Mouse (Mus musculus) natural killer cell, adult 2 months (primary cell): ENCODE results near the gene Hmcn2.
A peak's percentile ranks its signal among the peaks of the same experiment; 100 is the strongest.

Experiments used
- DNase-seq, 2 experiments: peaks; one replicate each; pipeline ENCODE4 v3.0.0; 2022; ENCODE audit warnings: low spot score in 2 of 2

Gene Hmcn2

DNA sequence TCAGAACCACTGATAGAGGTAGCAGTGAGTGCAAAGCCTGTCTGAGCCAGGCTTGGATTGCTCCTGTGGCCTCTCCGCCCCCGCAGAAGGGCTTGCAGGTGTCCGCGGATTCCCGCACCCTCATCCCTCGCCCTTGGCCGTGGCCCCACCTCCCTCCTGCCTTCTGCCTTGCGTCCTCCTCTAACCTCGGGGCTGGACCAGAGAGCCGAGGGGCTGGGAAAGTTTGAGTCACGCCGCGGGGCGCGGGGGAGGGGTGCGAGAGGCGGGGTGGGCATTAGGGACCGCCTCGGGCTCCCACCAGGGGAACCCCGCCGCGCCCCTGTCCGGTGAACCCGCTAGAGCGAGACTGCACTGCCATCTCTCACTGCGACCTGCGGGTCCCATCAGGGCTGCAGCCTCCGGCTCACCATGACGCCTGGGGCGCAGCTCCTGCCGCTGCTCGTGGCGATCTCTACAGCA, at the start of gene Hmcn2:
Gene Hmcn2, plus strand, starts transcription at position 409 of the 459 bp plus-strand sequence.
- DNase-seq: no peak

DNA sequence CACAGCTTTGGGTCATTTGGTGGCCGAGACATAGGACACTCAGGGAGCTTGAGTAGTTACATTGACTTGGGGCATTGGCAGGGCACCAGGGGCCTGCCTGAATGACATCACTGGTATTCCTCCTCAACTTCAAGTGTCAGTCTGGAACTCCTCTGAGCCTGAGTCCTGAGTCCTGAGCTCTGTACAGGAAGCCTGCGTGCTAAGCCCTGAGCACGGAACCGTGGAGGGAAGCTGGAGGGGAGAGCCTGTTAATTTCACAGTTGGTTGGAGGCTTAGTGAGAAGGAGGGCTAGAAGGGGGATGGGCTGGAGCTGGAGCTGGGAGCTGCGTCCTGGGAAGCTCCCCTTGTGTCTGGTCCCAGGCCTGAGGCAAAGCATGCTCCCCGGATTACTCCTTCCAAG, 46.8 kb upstream of the Hmcn2 start:
- DNase-seq: no peak

DNA sequence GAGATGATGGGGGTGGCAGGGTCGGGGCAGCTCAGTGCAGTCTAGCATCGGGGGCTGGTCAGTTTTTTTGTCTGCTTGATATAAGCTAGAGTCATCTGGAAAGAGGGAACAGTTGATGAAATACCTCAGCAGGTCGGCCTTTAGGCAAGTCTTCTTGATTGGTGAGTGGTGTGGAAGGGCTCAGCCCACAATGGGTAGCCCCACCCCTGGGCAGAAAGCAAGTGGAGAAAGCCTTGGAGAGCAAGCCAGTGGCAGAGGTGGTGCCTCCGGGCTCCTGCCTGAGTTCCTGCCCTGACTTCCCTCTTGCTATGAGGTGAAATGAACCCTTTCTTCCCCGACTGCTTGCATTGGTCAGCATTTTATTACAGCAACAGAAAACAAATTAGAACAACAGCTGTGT, 45.6 kb upstream of the Hmcn2 start:
- no peak for DNase-seq

DNA sequence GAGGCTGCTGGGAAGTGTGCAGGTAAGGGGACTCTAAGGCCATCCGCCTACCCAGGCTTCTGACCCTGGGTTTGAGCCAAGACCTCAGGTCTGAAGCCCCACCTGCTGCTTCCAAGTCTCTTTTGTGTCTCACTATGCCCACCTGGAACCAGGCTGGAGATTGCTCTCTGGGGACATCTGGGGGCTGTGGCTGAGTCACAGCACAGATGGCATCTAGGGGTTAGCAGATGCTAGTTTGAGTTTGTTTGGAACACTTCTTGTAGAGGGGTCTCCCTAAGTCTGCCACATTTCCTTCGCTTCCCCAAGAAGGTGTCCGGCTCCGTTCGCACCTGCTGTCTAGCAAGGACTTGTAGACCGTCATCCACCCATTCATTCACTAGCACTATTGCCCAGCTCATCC, 45.0 kb upstream of the Hmcn2 start:
- DNase-seq: no peak

DNA sequence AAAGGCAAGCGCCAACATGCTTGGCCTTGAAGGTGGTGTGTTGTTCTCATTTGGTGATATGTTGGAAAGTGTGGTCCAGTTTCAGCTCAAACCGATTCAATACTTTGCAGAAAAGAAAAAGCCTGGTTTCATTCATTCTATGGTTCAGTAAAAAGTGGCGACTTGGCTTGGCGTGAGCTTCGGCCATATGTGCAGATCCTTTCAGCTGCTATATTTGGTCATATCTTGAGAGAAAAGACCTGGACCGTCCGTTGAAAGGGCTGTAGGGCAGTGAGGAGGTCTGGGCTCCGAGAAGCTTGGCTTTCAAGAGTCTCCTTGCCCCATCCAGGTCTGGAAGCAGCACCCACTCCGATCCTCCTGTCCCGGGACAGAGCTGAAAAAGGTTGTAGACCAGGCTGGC, 44.4 kb upstream of the Hmcn2 start:
- no peak for DNase-seq

DNA sequence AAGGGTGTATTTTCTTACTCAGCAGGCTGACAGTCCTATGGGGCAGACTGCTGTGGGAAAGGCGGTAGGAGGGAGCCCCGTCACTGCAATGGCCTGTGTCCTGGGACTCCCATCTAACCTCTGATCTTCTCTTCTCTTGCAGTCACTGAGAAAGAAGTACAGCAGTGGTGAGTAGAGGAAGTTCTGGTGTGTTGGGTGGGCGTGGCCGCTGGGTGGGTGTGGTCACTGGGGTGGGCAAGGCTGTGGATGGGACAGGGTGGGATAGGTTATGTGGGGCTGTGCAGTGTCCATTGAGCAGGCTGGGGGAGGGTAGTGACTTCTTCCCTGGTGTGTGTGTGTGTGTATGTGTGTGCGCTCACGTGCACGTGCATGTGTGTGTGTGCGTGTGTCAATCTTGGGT, 43.7 kb upstream of the Hmcn2 start:
- no peak for DNase-seq

DNA sequence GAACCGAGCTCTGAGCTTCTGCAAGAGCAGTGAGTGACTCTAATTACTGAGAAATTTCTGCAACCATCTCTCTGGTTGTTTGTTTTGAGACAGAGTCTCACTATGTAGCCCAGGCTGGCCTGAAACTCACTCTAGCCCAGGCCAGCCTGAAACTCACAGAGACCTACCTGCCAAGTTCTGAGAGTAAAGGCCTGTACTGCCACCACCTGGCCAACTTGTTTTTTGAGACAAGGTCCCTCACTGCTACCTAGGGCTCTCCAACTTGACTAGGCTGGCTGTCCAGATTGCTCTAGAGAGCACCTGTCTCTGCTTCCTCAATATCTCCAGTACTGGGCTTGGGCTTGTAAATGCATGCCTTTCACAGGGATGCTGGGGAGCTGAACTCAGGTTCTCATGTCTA, 43.1 kb upstream of the Hmcn2 start:
- no peak for DNase-seq

DNA sequence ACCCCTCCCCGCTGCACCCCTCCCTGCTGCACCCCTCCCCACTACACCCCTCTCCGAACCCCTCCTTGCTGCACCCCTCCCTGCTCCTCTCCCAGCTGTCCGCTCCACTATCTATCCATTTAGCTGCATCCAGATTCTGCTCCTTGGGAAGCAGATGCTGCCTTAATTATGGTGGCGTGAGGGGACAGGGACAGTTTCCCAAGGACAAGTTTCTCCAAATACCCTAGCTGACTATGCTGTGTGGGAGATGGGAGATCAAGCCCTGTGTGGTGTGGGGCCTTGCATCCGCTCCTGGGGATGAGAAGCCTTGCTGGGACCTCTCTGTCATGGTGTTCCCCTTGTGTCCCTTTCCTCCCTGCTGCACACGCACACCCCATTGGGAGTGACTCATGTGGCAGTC, 39.2 kb upstream of the Hmcn2 start:
- DNase-seq: no peak

DNA sequence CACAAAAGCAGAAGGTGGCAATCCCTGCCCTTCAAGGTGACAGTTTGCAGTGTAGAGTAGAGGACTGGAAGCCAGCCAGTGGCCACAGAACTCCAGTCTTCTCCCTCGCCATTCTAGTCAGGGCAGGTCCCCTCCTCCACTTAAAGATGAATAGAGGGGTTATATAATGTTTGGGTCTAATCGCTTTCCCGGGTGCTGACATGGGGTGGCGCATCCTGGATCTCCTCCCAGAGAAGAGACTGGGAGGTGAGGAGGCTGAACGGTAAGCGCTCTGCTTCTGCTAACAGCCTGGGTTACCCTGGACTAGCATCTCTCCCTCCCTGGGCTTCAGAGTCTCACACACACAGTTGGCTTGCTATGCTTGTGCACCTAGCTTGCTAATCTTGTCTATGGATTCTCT, 36.4 kb upstream of the Hmcn2 start:
- DNase-seq: no peak

DNA sequence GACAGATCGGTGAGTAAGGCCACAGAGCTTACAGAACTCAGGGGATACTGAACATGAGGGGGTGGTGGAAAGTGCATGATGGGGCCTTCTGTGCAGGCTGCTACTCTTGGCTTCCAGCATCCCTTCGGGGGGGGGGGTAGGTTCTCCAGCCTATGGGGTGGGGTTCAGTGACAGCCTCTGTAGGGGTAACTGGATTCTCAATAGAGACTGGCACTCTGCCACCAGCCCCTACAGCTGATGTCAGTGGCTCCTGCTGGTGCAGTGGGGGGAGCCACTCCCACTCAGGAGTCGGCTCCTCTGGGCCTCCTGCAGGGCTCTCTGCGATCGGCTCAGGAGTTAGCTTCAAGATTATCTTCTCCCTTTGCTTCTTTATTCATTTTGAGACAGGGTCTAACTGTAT, 35.7 kb upstream of the Hmcn2 start:
- no peak for DNase-seq

DNA sequence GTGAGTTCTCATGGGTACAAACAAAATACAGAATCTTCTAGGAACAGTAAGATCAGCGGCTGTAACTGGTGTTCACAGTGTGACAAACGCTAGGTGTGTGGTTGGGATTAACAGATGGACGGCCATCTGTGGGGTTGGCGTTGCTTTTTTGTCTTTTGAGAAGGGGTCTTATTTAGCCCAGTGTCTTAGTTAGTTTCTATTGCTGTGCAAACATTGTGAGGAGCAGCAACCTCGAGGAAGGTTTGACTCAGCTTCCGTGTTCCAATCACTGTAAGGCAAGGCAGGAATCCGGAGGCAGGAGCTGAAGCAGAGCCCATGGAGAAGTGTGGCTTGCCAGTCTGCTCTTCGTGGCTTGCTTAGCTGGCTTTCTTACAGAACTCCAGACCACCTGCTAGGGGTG, 33.1 kb upstream of the Hmcn2 start:
- DNase-seq: no peak

DNA sequence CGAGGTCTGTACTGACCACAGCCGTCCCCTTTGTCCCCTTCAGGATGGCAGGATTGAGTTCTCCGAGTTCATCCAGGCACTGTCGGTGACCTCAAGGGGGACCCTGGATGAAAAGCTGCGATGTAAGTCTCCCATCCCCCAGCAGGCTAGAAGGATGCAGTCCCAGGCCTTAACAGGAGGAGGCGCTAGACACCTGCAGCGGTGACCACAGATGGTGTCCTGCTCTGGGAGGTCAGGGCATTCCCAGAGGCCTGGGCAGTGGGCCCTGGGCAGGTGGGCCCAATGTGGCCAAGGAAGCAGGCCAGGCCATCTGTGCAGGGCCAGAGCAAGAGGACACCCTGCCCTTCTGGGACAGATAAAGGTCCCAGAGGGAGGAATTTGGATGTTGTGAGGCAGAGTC, 31.9 kb upstream of the Hmcn2 start:
- DNase-seq: no peak

DNA sequence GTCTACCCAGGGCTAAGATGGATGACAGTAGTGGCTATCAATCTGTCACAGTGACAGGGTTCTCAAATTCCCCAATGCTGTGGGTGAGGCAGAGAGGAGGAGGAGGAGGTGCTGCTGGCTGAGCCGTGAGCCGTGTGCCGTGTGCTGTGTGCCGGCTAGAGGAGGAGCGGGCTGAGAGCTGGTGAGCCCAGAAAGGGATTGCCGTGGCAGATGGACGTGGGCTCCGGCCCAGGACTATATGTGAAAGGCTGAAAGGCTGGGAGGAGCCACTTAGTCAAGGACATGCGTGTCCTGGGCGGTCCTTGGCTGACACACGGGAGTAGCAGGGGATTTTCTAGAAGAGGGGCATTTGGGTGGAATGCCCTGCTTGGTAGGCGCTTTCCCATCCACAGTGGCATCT, 31.3 kb upstream of the Hmcn2 start:
- DNase-seq: no peak

DNA sequence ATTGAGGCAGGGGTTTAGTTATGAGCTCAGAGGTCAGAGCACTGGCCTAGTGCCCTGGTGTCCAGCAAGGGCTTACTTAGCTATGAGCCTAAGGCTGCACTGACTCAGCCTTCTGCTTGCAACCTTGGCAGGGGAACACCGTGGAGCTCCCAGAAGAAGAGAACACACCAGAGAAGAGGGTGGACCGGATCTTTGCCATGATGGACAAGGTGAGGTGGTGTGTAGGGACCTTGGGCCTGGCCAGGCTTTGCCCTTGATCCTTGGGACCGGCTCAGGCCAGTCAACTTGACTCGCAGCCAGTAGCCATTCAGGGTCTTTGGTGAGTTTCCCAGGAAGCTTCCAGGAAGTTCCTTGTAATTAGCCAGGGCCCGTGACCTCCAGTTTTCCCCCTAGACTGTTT, 29.7 kb upstream of the Hmcn2 start:
- no peak for DNase-seq

DNA sequence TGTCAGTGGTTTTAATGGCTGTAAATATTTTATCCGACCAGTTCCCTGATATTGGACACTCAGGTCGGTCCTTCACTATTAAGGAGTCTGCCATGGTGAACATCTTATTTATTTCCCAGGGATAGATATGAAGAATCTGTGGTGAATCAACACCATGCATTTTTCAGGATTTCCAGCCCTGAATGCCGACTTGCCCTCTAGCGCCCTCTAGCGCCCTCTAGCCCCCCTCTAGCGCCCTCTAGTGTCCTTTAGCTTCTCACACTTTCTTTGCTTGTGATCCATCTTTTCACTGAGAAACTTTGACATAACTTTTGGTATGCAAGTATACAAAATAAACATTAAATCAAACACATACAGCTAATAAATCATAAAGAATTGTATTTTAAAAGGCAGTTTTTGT, 22.8 kb upstream of the Hmcn2 start:
- peak; percentile 38 to 54 for DNase-seq

DNA sequence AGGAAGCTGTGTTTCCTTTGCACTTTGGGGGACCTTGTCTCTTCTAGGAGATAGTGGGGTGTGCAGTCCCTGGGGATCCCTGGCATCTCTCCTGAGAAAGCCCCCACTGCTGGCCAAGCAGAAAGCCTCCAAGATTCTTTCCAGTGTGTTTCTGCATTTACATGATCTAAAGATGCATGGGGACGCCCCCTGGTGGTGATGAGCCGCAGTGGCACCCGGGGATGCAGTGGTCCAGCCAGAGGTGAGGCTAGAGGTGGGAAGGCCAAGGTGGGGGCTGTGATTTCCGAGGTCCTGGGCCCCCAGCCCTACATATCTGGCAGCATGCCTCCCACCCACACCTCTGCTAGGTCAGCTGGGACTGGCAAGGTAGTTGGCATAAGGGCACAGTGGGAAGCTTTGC, 19.2 kb upstream of the Hmcn2 start:
- DNase-seq: peak; percentile 69 to 78

DNA sequence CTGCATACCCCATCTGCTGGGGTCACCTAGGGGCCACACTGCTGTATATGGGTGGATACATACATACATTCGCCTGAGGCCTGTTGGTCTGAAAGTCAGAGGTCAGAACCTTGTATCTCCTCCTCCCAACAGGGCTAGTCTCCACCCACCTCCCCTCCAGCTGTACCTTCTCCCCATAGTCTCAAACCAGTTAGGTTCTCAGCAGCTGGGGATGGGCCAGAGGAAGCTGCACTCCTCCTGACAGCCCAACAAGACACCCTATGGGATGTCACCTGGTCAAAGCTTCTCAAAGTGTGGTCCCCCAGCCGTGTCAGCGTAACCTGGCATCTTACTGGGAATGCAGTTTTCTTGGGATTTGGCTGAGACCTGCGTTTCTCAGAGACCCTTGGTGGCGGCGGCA, 17.8 kb upstream of the Hmcn2 start:
- DNase-seq: no peak

DNA sequence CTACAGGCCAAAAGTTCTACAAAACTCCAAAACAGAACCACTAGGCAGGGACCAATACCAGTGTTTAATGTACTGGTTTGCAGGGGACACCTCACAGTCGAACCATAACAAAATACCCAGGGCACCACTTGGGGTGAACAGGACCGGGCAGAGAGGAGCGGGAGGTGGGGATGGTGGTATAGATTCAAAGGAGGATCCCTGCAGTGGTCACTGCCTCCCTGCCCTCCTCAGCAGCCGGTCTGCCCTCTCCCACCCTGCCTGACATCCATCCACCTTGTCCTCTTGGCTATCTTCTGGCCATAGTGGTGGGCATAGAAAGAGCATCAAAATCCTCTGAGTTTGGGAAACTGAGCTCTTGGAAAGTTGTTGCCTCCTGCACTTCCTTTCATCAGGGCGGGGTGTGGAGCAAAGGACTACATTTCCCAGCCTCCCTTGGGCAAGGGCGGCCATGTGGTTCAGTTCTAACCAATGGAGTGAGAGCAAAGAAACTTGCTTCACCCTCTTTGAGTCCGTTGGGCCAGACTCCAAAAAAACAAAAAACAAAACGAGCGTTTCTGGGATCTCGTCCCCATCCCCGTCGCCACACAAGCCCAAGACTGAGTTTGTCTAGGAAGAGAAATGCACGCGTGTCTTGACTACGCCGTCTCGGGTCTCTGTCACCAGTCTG, 16.5 kb upstream of the Hmcn2 start:
- peak in 1 of 2 experiments; percentile 16 for DNase-seq

DNA sequence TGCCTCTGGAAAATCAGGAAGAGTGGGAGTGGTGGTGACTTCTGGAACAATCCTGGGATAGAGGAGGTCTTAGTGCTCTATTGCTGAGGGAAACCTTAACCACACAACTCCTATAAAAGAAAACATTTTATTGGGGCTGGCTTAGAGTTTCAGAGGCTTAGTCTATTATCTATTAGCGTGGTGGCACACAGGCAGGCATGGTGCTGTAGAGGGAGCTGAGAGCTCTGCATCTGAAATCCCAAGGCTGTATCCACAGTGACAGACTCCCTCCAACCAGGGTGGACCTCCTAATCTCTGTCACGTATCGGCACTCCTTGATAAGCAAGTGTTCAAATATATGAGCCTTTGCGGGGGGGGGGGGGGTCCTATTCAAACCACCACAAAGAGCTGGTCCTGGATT, 15.4 kb upstream of the Hmcn2 start:
- DNase-seq: no peak

DNA sequence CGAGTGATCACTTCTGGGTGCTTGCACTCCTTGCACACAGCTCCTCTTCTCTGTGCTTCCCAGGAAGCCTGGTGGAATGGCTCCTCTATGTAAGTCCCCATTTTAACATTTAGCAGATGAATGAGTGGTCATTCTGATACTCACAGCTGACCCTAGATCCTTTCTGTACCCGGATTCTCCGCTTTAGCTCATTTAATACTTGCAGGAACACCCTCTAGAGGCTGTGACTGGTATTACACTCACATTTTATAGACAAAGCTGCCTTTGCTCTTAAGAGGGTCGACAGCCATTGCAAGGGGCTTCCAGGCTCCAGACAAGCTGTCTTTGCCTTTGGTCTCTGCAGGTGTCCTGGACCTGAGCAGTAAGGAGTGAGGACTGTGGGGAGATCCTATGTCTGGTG, 14.9 kb upstream of the Hmcn2 start:
- peak in 1 of 2 experiments; percentile 31 for DNase-seq

DNA sequence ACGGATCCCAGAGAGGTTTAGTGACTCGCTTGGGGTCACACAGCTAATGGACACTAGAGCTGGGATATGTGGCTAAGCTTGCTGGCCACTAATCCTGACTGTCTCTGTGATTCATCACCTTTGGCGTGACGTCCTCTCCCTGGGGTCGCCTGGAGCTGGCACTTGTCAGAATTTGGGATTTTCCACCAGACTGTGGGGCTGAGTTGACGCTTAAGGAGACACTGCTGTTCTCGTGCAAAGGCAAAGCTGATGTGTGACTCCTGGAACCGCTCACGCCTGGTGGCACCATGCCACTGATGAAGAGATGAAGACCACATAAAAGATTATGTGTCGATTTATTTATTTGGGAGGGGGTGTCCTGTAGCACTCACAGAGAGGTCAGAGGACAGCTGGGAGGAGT, 14.2 kb upstream of the Hmcn2 start:
- no peak for DNase-seq

DNA sequence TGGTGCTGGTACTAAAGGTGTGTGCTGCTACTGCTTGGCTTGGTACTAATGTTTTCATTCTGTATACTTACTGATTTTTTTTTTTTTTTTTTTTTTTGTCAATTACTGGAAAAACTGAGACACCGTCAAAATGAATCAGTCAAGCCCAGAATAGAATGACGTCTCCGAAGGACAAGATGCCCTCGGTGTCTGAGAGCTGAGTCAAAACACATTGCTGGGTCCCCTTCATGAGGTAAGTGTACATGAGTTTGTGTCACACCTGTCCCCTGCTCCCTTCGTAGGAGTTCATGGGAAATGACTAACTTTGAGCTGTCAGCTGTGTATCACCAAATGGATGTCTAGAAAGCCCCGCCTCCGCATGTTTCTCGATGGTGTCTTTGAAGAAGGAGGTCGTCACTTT, 11.0 kb upstream of the Hmcn2 start:
- DNase-seq: no peak

DNA sequence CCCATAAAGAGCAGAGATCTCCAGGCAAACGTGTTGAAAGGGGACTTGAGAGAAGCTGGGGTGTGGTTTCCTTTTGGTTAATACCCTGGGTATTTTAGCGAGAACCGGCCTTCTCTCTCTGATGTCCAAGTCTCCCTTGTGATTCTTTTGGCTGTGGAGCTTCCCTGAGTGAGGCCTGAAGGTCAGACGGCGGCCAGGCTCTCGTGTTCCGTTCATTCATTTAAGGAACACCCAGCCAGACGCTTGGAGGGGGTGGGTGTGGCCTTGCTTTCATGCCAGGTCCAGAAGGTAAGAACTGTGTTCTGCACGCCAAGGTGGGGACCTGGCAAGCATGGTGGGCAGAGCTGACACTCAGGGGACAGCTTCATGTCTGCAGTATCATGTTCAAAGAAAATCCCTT, 10.0 kb upstream of the Hmcn2 start:
- DNase-seq: no peak
